Mouse (Mus musculus): ENCODE results near the gene Nfyc.

Nfyc gene

DNA sequence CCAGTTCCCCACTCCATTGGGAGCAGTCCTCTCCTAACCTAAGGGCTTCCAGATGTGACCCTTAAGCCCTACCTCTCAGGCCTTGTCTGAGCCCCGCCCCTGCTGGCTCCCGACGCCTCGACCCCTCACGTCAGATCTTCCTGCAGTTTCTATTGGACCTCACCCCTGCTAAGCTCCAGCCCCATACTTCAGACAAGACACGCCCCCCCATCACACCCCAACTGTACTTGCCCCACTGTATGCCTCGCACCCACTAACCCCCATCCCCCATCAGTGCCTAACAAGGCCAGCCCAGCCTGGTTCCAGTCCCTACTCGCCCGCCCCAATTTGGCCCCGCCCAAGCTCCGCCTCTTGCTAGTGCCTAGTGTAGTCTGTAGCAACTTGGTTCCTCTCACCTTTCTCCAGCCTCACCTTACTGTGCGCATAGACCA, 115.2 kb downstream of the Nfyc start:
- in situ Hi-C loops (cut with MboI) = no loop called here

DNA sequence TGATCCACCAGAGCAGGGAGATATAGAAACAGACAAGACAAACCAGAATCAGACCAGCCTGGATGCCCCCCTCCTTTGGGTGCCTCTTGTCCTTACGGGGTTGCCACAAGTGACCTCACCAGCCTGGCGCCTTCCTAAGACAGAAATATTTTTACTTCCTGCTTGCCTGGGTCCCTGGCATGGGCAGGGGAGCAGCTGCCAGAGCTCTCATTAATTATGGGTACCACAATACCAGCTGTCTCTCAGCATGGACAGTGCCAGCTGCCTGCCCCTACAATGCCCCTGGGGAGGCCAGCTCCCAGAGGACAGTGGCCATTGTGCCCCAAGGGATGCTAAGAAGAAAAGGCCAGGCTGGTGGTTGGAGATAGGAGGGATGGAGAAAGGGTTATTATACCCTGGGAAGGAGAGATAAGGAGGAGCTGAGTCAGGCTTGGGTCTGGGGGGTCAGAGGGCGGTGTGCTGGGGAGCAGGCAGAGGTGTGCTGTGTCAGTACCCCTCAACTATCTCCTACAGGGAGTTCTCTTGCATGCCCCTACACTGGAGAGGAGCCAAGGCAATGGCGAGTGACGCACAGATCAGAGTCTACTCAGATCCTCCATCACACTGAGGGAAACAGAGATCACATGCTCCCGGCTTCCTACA, 117.4 kb downstream of the Nfyc start:
- in situ Hi-C loops (cut with MboI) = no loop called here

DNA sequence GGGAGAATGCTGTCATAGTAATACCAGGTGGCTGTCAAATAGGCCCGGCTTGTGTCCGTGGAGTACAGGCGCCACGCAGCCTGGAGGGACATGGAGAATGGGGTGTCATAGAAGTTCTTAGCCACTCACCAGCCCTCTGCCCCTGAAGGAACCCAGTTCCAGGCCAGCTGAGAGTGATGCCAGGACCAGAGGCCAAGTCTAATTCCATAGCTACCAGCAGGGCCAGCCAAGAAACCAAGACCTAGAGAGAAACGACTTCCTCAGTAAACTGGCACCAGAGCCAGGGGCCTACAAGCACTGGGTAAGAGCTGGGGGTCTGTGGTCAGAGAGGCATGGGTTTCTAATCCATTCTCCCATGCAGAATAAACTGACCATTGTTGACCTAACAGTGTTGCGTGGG, 118.4 kb downstream of the Nfyc start:
- in situ Hi-C loops (cut with MboI) = no loop called here

DNA sequence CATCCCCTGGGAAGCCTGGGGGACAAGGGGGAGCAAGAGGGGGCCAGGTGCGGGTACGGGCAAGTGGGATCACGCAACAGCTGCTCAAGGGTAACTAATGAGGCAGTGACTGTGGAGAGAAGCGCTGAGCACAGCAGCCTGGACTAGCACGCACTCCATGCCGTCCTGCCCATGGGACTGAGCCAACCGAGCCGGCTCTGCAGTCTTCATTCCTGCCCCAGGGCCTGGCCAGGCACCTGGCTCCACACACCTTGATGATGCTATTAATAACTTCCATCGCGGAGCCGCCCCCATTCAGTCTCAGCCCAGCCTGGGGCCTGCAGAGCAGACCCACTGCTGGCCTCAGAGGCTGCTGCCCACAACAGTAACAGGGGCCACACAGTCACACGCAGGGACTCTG, 119.1 kb downstream of the Nfyc start:
- in situ Hi-C loops (cut with MboI) = no loop called here
